Mouse (Mus musculus) B cell, adult 2 months (primary cell): ENCODE results near the gene Adcy10.

Experiments used
- DNase-seq, 2 experiments: peaks; one replicate each; pipeline ENCODE4 v3.0.0; 2022

Gene Adcy10

GRCm38 (mm10) chr1:165605108-165605507, 120.1 kb downstream of the Adcy10 start:
- no peak for DNase-seq

DNA sequence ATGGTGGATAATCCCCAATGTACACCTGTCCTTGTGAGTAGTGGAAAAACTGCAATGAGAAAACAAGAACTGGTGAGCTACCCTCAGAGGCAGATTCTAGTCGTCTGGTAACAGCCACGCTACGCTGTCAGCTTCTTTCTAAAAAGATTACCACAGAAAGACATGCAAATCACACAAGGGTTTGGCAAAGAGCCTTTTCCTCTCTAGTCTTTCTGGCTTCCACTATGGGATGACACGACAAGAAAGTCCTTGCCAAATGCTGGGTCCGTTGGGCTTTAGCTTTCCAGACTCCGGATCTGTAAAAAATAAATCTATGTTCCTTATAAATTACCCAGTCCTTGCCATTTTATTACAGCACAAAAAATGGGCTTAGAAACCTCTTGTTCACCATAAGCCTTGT, 120.8 kb downstream of the Adcy10 start:
- DNase-seq: no peak

- DNase-seq: no peak
Observed at GRCm38 (mm10) chr1:165608904-165609303, 123.9 kb downstream of the Adcy10 start.

- DNase-seq: no peak
Observed at GRCm38 (mm10) chr1:165609495-165610320, 124.7 kb downstream of the Adcy10 start.

DNA sequence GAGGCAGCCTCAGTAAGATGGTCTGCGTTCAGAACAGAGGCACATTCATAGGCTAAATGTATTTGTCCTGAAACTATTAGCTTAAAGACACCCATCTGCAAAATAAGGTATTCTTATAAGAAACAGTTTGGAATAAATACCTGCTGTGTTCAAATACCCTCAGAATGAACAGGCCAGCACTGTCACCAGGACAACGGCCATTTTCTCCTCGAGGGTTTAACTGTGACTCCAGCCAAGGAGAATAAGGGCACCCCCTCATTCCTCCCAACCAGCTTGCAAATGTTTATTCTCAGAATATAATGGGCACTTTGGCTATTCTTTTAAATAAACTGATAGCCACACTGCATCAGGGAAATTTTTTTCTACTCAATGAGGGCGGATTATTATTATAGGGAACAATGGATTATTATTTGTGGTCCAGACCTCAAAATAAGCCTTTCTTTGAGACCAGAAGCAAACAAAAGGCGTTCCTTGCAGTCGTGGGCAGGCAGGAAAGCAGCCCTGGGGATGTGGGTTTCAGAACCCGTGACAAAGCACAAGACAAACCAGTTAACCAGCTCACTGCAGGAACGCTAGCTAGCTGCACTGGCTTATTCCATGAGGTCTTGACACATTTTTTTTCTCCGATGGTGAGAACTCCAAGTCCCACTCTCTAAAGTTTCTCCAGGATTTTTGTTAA, 125.5 kb downstream of the Adcy10 start:
- DNase-seq: no peak

DNA sequence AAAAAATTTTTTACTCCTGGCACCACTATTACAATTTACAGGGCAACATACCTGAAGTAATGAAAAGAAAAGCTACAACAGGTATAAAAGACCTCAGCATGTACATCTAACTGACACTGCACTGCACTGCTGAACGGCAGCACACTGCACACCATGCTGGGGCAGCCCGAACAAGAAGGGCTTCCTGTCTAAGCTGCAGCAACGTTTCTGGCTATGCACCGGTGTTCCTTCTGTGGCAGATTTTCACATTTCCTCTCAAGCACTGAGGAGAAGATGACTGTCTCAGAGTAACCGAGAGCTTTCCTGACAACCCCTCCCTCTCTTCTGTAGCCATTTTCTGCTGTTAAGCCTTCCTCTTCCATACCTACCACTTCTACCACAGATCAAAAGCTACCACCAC, 127.7 kb downstream of the Adcy10 start:
- no peak for DNase-seq

GRCm38 (mm10) chr1:165613926-165614325, 128.9 kb downstream of the Adcy10 start:
- DNase-seq: no peak

DNA sequence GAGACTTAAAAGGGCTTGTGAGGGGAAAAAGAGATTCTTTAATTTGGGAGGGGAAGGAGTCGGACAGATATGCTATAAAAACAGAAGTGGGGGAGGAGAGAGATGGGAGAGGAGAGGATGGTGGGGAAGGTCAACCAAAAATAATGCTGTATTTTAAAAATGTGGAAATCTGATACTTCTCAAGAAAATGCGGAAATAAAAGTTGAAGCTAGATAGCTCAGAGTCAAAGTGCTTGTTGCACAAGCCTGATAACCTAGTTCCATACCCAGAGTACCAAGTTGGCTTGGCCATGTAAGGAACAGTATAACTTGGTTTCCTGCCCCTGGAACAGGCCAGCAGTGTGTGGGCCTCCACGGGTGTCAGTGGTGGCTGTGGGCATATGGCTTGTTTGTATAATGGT, 129.8 kb downstream of the Adcy10 start:
- no peak for DNase-seq

GRCm38 (mm10) chr1:165616652-165617051, 131.7 kb downstream of the Adcy10 start:
- DNase-seq: no peak

- no peak for DNase-seq
Observed at GRCm38 (mm10) chr1:165617166-165617891, 132.3 kb downstream of the Adcy10 start.

GRCm38 (mm10) chr1:165618201-165618624, 133.2 kb downstream of the Adcy10 start:
- no peak for DNase-seq

DNA sequence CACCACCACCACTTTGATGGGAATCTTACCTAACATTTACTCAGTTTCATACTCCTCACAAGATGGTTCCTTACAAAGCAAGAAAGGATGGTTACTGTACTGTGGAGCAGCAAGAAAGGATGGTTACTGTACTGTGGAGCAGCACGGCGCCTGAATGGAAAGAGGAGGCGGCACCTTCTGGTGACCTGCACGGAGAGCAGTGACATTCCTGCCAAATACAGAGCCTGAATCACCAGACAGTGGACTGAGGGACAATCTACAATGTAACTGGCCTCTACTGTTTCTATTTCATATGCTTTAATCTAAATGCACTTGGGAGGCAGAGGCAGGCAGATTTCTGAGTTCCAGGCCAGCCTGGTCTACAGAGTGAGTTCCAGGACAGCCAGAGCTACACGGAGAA, 140.1 kb downstream of the Adcy10 start:
- DNase-seq: no peak

DNA sequence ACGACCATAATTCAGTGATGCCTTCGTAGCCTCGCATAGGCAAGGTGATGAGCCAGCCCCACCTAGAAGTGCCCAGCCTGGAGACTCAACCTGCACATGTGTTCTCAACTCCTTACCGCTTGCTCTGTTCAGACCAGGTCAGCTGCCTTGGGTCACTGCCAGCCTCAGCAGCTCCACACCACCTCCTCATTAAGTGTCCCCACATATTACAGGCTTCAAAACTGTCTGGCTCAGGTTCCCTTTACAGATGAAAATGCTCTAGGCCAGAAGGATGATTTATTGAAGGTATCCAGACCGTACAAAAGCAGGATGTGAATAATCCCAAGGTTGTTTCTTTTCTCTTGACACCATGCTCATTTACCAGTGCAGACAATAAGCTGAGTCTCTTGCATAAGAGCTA, 140.9 kb downstream of the Adcy10 start:
- no peak for DNase-seq
